Mouse (Mus musculus) ES-E14 (cell line): ENCODE data around the gene Emc6.

ENCODE experiments used
- CHD2 ChIP-seq: IDR thresholded peaks from 2 replicates; pipeline ENCODE4 v1.6.1; 2014; ENCODE audit warnings: mild to moderate bottlenecking, low read depth, low read length, inconsistent platforms
- HCFC1 ChIP-seq: IDR thresholded peaks from 2 replicates; pipeline ENCODE4 v1.6.1; 2012; ENCODE audit warnings: low read length, inconsistent platforms, borderline replicate concordance; ENCODE audit not compliant: insufficient read depth
- MAFK ChIP-seq: IDR thresholded peaks from 2 replicates; pipeline ENCODE4 v1.6.1; 2014; ENCODE audit warnings: mild to moderate bottlenecking, low read depth, low read length, inconsistent platforms; ENCODE audit not compliant: insufficient read depth
- ZC3H11A ChIP-seq: IDR thresholded peaks from 2 replicates; pipeline ENCODE4 v1.6.1; 2012; ENCODE audit warnings: low read depth, mild to moderate bottlenecking, inconsistent platforms, low read length, borderline replicate concordance
- ZNF384 ChIP-seq: IDR thresholded peaks from 2 replicates; pipeline ENCODE4 v1.6.1; 2012; ENCODE audit warnings: low read depth, low read length, inconsistent platforms

GRCm38 (mm10) chr11:73168071-73168470 is 8.8 kb downstream of the Emc6 start:
- TF ChIP-seq MAFK (no peak), ZNF384 (no peak), ZC3H11A (no peak), CHD2 (no peak), HCFC1 (no peak)
